Mouse (Mus musculus): ENCODE data around the gene Plekhg3. TPM values are rescaled to one million over a fixed set of nuclear protein-coding genes. Genes with fewer than 3 reads are reported as not detected.

Plekhg3 gene
- polyA plus RNA-seq, 1 experiment = 49.6 TPM

DNA sequence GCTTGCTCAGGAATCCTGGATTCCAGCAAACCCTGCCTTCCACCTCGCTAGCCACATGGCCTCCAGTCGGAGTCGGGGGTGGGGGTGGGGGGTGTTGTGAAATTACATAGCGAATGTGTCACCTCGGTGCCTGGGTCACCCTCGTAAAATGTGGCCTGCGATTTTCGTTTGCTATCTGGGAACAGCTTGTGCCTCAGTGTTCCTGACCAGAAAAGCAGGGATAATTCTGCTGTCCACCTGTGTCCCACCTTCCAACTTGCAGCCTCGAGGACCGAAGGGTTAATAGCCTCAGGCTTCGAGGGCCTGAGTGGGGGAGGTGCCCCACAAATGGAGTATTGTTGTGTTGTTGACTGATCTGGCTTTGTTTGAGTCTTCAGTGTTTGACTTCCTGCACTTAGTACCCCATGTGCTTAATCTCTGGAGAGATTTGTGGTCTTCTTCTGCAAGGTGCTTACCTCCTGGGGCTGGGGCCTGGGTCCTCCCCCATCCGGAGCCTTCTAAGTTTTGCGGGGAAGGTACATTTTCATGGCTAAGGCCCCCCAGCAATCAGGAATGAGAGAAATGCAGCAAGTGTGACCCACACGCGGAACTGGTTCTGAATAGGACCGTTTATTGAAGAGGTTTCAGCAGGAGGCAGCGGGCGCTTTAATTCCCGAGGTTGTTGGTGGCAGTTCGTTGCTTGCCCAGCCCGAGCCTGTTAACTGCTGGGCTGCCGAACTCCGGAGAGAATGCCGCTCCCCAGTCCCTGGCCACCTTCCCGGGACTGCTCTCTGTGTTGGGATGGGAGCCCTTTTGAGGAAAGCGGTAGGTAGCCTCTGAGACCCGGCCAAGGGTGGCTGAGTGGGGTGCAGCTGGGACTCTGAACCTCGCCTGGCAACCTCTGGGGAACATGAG, 15.9 kb downstream of the Plekhg3 start:
- Histone ChIP-seq H3K4me1 (ENCODE audit: control insufficient read depth, insufficient read depth, low read length) (peaks cover 31% of the 10 kb centered on the region), H3K4me3 (ENCODE audit: insufficient read depth, low read length) (no peak overlapping the region), H3K27ac (ENCODE audit: insufficient read depth, low read depth, low read length) (no peak overlapping the region)
- TF ChIP-seq POLR2A (IDR thresholded peaks at IDR 0.05; ENCODE audit: borderline replicate concordance, low read depth, low read length) (no peak), CTCF (IDR thresholded peaks at IDR 0.05; ENCODE audit: low read depth, low read length) (no peak)

DNA sequence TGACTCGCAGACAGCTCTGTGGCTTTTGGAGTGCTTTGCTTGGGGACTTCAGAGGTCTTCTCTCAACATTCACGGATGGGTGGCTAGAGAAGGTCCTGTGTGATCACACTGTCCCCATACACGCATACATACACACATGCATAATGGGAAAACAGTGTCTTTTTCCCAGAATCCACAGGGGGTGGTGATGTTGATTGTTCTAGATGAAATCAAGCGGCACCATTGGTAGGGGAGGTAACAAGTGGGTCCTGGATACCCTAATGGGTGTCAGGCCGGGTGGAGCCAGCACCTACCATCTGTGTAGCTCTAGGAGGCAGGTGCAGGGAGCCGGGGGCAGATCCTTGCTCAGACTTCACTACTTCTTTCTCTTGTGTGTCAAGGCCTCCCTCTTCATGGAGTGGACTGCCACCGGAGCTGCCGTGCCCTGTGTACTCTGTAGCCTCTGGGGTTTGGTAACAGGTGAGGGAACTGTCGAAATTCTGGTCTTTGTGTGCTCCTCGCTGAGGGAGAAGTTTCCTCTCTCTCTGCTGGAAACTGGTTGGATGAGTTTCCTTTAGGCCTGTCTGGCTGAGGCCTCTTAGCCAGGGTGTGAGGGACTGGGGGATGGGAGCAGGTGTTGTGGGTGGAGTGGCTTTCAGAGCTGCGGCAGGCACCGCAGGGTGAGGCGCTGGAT, 16.9 kb downstream of the Plekhg3 start:
- no peak for TF ChIP-seq POLR2A (IDR thresholded peaks at IDR 0.05; ENCODE audit: borderline replicate concordance, low read depth, low read length)
- TF ChIP-seq CTCF (IDR thresholded peaks at IDR 0.05; ENCODE audit: low read depth, low read length) = no peak
- Histone ChIP-seq H3K27ac (ENCODE audit: insufficient read depth, low read depth, low read length) (no peak overlapping the region), H3K4me3 (ENCODE audit: insufficient read depth, low read length) (no peak overlapping the region), H3K4me1 (ENCODE audit: control insufficient read depth, insufficient read depth, low read length) (peaks cover 32% of the 10 kb centered on the region)

DNA sequence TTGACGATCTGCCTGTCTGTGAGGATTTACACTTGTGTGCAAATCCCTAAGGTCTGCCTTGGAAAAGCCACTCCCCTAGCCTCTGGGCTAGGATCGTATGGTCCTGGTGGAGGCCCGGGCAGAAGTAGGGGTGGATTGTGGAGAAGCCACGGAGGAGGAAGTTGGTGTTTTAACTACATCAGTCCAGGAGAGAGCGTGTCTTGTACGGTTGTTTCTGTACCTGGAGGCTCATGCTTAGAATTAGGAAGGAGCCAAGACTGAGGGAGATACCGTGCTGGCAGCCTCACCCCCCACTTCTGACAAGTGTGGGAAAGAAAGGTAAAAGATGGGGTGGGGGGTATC, 17.4 kb downstream of the Plekhg3 start:
- TF ChIP-seq CTCF (IDR thresholded peaks at IDR 0.05; ENCODE audit: low read depth, low read length) (no peak), POLR2A (IDR thresholded peaks at IDR 0.05; ENCODE audit: borderline replicate concordance, low read depth, low read length) (no peak)
- no peak overlapping the region for H3K27ac ChIP-seq (ENCODE audit: insufficient read depth, low read depth, low read length)
- H3K4me3 ChIP-seq (ENCODE audit: insufficient read depth, low read length) = no peak overlapping the region
- H3K4me1 ChIP-seq (ENCODE audit: control insufficient read depth, insufficient read depth, low read length) = peaks cover 37% of the 10 kb centered on the region

DNA sequence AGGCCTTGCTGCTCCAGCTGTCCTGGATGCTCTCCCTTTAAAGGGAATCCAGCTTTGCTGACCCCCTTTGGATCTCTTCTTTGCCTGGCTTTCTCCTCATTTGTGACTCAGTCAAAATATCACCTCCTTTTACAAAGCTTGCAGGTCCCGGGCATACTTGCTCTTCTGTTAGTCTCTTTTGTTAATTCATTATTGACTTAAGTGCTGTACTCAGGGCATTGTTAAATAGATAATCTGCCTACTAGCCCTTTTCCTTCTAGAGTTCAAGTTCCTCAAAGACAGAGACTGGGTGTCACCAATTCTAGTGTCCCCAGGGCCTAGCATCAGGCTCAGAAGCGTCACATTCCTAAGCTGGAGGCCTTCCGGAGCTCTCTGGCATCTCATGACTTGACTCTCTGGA, 18.5 kb downstream of the Plekhg3 start:
- Histone ChIP-seq H3K4me1 (ENCODE audit: control insufficient read depth, insufficient read depth, low read length) (peaks cover 47% of the 10 kb centered on the region), H3K4me3 (ENCODE audit: insufficient read depth, low read length) (no peak overlapping the region), H3K27ac (ENCODE audit: insufficient read depth, low read depth, low read length) (no peak overlapping the region)
- TF ChIP-seq CTCF (IDR thresholded peaks at IDR 0.05; ENCODE audit: low read depth, low read length) = no peak
- no peak for TF ChIP-seq POLR2A (IDR thresholded peaks at IDR 0.05; ENCODE audit: borderline replicate concordance, low read depth, low read length)

DNA sequence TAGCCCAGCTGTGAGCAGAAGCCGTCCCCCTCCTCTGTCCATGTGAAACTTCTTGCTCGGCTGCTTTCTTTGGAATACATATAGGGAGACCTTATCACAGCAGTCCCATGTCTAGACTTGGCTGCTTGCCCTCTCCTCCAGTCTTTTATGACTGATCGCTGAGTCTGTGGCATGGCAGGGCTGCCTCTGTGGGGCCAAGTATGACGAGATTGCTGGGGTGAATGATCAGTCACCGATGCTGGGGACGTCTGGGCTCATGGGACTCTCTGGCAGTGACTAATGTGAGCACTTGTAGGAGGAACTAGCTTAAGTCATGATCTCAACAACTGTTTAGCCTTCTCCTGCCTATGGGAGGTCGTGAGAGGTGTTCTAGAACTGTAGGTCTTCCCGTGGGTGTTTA, 21.6 kb downstream of the Plekhg3 start:
- TF ChIP-seq CTCF (IDR thresholded peaks at IDR 0.05; ENCODE audit: low read depth, low read length) (no peak), POLR2A (IDR thresholded peaks at IDR 0.05; ENCODE audit: borderline replicate concordance, low read depth, low read length) (no peak)
- Histone ChIP-seq H3K4me3 (ENCODE audit: insufficient read depth, low read length) (peak overlapping the region; percentile 14), H3K27ac (ENCODE audit: insufficient read depth, low read depth, low read length) (peak overlapping the region; percentile 68), H3K4me1 (ENCODE audit: control insufficient read depth, insufficient read depth, low read length) (peaks cover 47% of the 10 kb centered on the region)

DNA sequence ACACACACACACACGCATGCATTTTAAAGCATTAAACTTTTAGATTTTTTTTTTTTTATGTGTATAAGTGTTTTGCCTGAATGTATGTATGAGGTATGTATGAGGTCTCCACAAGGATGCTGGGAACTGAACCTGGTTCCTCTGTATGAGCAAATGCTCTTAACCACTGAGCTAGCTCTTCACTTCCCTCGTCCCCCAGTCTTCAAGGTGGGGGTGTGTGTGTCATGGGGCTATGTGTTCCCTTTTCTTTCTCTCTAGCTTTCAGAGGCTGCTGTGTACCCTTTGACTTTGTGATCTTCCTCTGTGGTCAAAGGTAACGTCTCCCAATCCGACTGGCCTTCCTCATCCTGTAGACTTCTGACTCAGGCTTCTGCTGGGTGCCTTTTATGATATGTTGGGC, 22.3 kb downstream of the Plekhg3 start:
- Histone ChIP-seq H3K4me1 (ENCODE audit: control insufficient read depth, insufficient read depth, low read length) (peaks cover 40% of the 10 kb centered on the region), H3K4me3 (ENCODE audit: insufficient read depth, low read length) (no peak overlapping the region), H3K27ac (ENCODE audit: insufficient read depth, low read depth, low read length) (peak overlapping the region; percentile 68; the same call in 1 of the 2 replicates)
- TF ChIP-seq CTCF (IDR thresholded peaks at IDR 0.05; ENCODE audit: low read depth, low read length) (no peak), POLR2A (IDR thresholded peaks at IDR 0.05; ENCODE audit: borderline replicate concordance, low read depth, low read length) (no peak)

DNA sequence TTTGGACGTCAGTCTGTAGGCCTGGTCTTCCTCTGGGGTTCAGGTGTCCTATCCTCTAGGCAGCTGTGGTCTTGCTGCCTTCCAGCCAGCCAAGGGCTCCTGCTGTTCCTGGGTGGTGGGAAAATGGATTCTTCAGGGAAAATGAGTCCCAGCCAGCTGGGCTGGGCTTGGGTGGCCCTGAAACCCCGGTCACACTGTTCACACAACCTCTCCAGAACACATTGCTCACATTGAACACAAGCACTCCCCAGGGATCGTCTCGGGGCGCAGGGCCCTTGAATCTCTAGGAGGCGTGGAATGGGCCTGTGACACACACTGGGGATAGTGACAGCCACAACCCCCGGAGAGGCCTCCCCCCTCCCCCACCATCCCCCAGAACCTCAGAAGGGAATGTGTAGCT, 23.2 kb downstream of the Plekhg3 start:
- H3K4me1 ChIP-seq (ENCODE audit: control insufficient read depth, insufficient read depth, low read length) = peaks cover 36% of the 10 kb centered on the region
- TF ChIP-seq CTCF (IDR thresholded peaks at IDR 0.05; ENCODE audit: low read depth, low read length) (no peak), POLR2A (IDR thresholded peaks at IDR 0.05; ENCODE audit: borderline replicate concordance, low read depth, low read length) (no peak)

DNA sequence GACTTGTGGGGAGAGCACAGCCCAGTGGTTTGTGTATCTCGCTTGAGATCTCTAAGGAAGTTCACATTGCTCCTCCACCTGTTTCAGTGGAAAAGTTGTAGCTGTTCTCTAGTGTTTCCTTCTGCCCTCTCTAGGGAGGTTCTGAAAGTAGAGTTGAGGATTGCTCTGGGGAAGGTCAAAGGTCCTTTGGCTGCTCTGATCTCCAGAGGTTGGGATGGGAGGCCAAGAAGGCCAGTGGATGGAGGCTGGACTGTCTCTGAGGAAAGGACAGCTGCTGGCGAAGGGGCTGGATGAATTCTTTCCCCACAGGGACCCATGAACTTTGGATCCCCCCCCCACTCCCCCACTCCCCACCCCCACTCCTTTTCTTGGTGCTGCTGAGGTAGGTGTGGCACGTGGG, 23.7 kb downstream of the Plekhg3 start:
- TF ChIP-seq POLR2A (IDR thresholded peaks at IDR 0.05; ENCODE audit: borderline replicate concordance, low read depth, low read length) (no peak), CTCF (IDR thresholded peaks at IDR 0.05; ENCODE audit: low read depth, low read length) (no peak)
- H3K27ac ChIP-seq (ENCODE audit: insufficient read depth, low read depth, low read length) = no peak overlapping the region
- peaks cover 36% of the 10 kb centered on the region for H3K4me1 ChIP-seq (ENCODE audit: control insufficient read depth, insufficient read depth, low read length)
- no peak overlapping the region for H3K4me3 ChIP-seq (ENCODE audit: insufficient read depth, low read length)

More for the DNA sequence above, 23.2 kb downstream of the Plekhg3 start:
- H3K4me3 ChIP-seq (ENCODE audit: insufficient read depth, low read length) = no peak overlapping the region
- no peak overlapping the region for H3K27ac ChIP-seq (ENCODE audit: insufficient read depth, low read depth, low read length)

DNA sequence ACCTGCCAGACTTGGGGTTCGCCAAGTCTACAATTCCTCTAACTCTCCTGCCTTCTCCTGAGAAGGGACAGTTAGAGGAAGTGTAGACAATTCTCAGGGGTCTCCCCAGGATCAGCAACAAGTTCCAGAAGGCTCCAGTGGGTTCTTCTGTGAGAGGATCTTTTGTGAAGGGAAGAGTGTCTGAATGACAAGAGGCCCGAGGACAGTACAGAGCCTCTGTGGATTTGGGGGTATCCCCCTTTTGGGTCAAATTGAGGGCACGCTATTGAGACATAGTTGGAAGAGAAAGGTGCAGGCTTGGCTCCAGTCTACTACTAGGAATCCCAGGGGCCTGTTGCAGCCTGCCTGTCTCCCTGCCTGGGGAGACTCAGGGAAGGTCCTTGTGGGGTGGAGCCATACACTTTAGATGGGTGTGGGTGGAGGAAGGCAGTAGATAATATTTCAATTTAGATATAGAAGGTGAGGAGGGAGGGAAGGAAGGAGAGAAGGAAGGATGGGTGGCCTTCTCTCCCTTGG, 24.2 kb downstream of the Plekhg3 start:
- H3K4me1 ChIP-seq (ENCODE audit: control insufficient read depth, insufficient read depth, low read length) = peaks cover 35% of the 10 kb centered on the region
- no peak for TF ChIP-seq CTCF (IDR thresholded peaks at IDR 0.05; ENCODE audit: low read depth, low read length)
- no peak for TF ChIP-seq POLR2A (IDR thresholded peaks at IDR 0.05; ENCODE audit: borderline replicate concordance, low read depth, low read length)
- no peak overlapping the region for H3K27ac ChIP-seq (ENCODE audit: insufficient read depth, low read depth, low read length)
- no peak overlapping the region for H3K4me3 ChIP-seq (ENCODE audit: insufficient read depth, low read length)

DNA sequence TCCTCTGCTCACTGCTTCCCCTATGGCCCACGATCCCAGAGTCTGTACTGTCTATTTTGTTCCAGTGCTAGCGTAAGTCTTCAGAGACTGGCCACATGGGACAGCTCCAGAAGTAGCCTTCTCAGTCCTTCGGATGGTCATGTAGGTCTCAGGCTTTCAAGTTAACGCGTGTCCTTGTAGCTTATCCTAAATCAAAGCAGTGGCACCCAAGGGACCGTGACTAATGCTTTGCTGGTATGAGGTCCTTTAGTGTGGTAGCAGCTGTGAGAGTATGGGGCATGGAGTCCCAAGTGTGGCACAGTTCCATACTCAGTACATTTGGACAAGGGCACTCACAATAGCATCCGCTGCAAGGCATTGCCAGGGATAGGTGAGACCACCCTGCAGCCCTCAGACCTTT, 25.5 kb downstream of the Plekhg3 start:
- no peak for TF ChIP-seq CTCF (IDR thresholded peaks at IDR 0.05; ENCODE audit: low read depth, low read length)
- TF ChIP-seq POLR2A (IDR thresholded peaks at IDR 0.05; ENCODE audit: borderline replicate concordance, low read depth, low read length) = no peak
- no peak overlapping the region for H3K27ac ChIP-seq (ENCODE audit: insufficient read depth, low read depth, low read length)
- H3K4me3 ChIP-seq (ENCODE audit: insufficient read depth, low read length) = no peak overlapping the region
- H3K4me1 ChIP-seq (ENCODE audit: control insufficient read depth, insufficient read depth, low read length) = peaks cover 22% of the 10 kb centered on the region

All from bone marrow macrophage, adult 2 months (primary cell).